Mouse (Mus musculus): ENCODE results near the gene Anln.

DNA sequence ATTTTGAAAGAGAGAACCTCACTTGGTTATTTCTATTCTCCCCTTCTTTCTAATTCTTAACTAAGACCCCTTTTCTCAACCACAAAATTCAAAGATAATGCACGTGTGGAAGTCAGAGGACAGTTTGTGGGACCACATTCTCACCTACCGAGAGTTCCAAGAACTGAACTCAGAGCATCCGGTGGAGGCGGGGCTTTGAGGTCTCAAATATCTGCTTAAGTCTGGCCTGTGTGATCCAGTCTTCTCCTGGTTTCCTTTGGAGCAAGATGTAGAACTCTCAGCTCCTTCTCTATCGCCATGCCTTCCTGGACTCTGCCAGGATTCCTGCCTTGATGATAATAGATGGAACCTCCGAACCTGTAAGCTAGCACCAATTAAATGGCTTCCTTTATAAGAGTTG, 13.0 kb upstream of the Anln start:
- TF ChIP-seq CTCF (IDR thresholded peaks at IDR 0.05; ENCODE audit: low read depth) (no peak), EP300 (IDR thresholded peaks at IDR 0.05; ENCODE audit: low read depth) (no peak)

Data from liver, embryonic 14.5 days (tissue).